24 mouse cellular contexts compared by ENCODE assay signal in genomic region chr12:81867316-81867715, GRCm38 (mm10).
"Had no signal": no experiment of that assay in that cellular context is flagged by ENCODE, and none has a peak within 500 bp of the region (broad histone marks: within the 10 kb centered on the region; RNA-seq: fewer than 3 reads in every experiment).

No protein-coding gene starts in this region.

- H3K4me2 ChIP-seq: heart, embryonic 12.5 days; hindbrain, embryonic 12.5 days; hindbrain, embryonic 14.5 days; limb, embryonic 12.5 days; liver, embryonic 11.5 days had no signal

- H3K9me3 ChIP-seq: heart, embryonic 10.5 days; heart, embryonic 12.5 days; hindbrain, embryonic 10.5 days; hindbrain, embryonic 12.5 days; limb, embryonic 10.5 days; limb, embryonic 12.5 days had no signal

- H3K27ac ChIP-seq: gastrocnemius, adult 2 months; heart, adult 2 months; heart, embryonic 10.5 days; hindbrain, embryonic 10.5 days; hindbrain, embryonic 12.5 days; hindbrain, embryonic 14.5 days; layer of hippocampus, adult 2 months; left cerebral cortex, adult 2 months; limb, embryonic 10.5 days; limb, embryonic 12.5 days had no signal

- H3K36me3 ChIP-seq: heart, embryonic 12.5 days; hindbrain, embryonic 12.5 days; limb, embryonic 10.5 days had no signal

- DNase-seq: gastrocnemius, adult 2 months; gastrocnemius, postnatal 10 days; heart, adult 2 months; heart, postnatal 4 days; kidney, adult 18-20 months; kidney, adult 8-10 months; kidney, postnatal 10 days; kidney, postnatal 25 days; kidney, postnatal 4 days; liver had no signal

- H3K4me3 ChIP-seq: gastrocnemius, adult 2 months; heart, adult 2 months; heart, embryonic 10.5 days; heart, embryonic 12.5 days; hindbrain, embryonic 10.5 days; hindbrain, embryonic 12.5 days; layer of hippocampus, adult 2 months; left cerebral cortex, adult 2 months; limb, embryonic 10.5 days; limb, embryonic 12.5 days had no signal

- H3K27me3 ChIP-seq: heart, embryonic 12.5 days; hindbrain, embryonic 12.5 days; limb, embryonic 12.5 days had no signal

- ATAC-seq: forebrain, embryonic 16.5 days; hindbrain, embryonic 16.5 days; inflammation-experienced regulatory T-cells, adult 6 months; intestine, postnatal 0 days had no signal

- H3K9ac ChIP-seq: heart, embryonic 12.5 days; hindbrain, embryonic 12.5 days; hindbrain, embryonic 14.5 days; limb, embryonic 12.5 days had no signal
